Mouse (Mus musculus) left cerebral cortex, postnatal 4 days (tissue): ENCODE measurements around the gene Creb3. TPM values are rescaled to one million over a fixed set of nuclear protein-coding genes. Genes with fewer than 3 reads are reported as not detected.
"Not testable (repeated sequence)": the region's sequence is repeated elsewhere in the genome, so short reads cannot be mapped to it uniquely, and the experiment has no call there.

Experiments used
- DNase-seq: peaks from one replicate; pipeline ENCODE4 v3.0.0-alpha.2; 2022
- intact Hi-C: fragments of 180-260 bp; cut with DNase I; formaldehyde crosslinking; loops from one replicate; pipeline ENCODE4 v1.15.1; 2025
- total RNA-seq, 2 experiments: library from RNA; stranded (reverse); gene quantifications; 2 replicates each; pipeline ENCODE4 v1.2.3; 2021

Gene Creb3
- total RNA-seq = 10 to 100 TPM; 63.2 to 67.5 TPM

GRCm38 (mm10) chr4:43561997-43562768, at the start of gene Creb3, which contains the start of gene Tln1:
Creb3 (plus strand) TSS chr4:43562332.
Tln1 (minus strand) TSS chr4:43562691.
- peak; percentile 93 for DNase-seq
- intact Hi-C loops = no loop called here

DNA sequence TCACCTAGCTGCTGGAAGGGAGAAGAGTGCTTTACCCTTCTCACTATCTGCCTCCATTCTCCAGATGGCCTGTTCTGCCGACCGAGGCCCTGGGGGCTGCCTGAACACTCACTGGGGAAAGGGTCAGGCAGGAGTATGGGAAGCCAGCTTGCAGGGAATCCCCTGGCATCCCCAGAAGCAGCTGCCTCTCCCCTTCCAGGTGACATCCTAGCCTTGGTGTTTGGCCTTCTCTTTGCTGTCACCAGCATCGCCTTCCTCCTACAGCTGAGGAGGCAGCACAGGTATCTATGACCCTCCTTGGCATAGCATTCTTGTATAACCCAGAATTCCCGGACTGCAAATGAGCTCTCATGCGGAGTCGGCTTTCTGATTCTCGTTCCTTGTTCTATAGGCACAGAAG, 49.5 kb upstream of the Creb3 start:
- no peak for DNase-seq
- intact Hi-C loops = no loop called here

- intact Hi-C loops = no loop called here
- DNase-seq = no peak
Observed at GRCm38 (mm10) chr4:43513300-43513699, 48.8 kb upstream of the Creb3 start.

DNA sequence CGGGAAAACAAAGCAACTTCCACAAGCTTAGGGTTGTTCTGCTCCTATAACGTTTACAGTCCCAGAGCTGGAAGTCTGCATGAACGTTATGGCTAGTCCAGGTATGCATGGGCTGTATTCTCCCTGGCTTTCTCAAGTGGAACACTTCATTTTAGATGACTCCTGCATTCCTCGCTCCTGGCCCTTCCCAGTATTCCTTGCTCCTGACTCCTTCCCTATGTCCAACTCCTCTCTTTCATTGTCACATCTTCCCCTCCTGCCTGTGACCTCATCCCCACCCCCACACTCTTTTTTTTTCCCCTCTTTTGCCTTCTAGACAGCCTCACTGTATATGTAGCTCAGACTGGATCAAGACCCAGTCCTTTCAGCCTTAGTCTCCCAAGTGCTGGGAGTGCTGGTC, 48.3 kb upstream of the Creb3 start:
- intact Hi-C loops = no loop called here
- DNase-seq = no peak

DNA sequence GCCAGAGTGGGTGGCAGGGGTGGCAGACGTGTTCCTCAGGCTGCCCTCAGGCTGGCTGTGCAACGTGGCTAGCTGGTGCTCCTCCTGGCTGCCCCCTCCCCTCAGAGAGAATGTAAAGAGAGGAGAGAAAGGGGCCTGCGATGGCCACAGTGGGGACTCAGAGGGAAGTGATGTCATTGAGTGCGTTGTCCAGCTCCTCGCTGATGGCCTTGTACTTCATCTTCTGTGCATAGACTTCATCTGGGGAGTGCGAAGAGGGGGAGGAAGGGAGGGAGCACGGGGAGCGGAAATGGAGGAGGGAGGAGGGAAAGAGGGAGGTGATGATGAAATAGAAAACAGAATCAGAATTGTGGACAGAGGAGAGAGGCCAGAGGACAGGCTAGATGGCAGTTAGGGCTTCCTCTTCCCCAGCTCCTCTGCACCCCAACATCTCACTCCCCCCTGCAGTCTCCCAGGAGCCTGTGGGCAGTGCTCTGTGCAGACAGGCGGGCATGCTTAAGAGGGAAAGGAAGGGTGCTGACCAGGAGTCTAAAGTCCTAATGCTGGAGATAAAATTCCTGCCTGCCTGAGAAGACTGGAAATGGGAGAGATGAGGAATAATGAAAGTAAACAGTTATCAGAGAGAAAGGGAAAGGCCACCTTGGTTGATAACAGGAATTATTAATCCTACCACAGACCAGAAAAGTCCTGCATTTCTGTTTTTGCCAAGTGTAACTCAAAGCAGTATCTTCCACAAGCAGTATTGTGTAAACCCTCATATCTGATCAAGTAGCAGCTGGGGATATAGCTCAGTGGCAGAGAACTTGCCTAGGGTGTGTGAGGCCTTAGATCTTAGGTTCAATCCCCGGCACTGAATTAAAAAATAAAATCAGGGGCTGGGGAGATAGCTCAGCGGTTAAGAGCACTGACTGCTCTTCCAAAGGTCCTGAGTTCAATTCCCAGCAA, 46.1 kb upstream of the Creb3 start:
- intact Hi-C loops = no loop called here
- no peak for DNase-seq

DNA sequence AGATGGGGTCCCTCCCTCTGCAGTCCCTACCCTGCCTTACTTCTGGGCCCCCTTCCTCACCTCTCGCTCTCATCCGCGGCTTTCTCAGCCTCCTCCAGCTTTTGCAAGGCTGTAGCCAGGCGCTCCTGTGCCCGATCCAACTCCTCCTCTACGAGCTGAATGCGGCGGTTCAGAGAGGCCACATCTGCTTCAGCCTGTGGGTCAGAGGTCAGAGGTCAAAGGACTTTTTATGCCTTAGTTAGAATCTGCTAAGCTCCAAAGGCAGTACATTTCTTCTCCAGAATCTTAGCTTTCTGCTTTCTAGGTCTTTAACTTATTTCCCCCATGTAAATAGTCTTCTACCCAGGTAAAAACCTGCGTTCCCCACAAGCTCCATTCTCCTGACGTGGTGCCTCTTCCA, 42.6 kb upstream of the Creb3 start:
- intact Hi-C loops = no loop called here

GRCm38 (mm10) chr4:43519956-43520355, 42.2 kb upstream of the Creb3 start:
- peak; percentile 90 for DNase-seq
- intact Hi-C loops = no loop called here

More for the DNA sequence above, 42.6 kb upstream of the Creb3 start:
- DNase-seq = no peak

- intact Hi-C loops = no loop called here
Observed at GRCm38 (mm10) chr4:43527880-43528279, 34.3 kb upstream of the Creb3 start.

GRCm38 (mm10) chr4:43528487-43528886, 33.6 kb upstream of the Creb3 start:
- intact Hi-C loops = no loop called here
- no peak for DNase-seq

More at GRCm38 (mm10) chr4:43527880-43528279, 34.3 kb upstream of the Creb3 start:
- DNase-seq = no peak

GRCm38 (mm10) chr4:43530081-43530501, 32.0 kb upstream of the Creb3 start:
- DNase-seq = no peak
- intact Hi-C loops = no loop called here

GRCm38 (mm10) chr4:43530581-43530980, 31.6 kb upstream of the Creb3 start:
- peak; percentile 71 for DNase-seq
- intact Hi-C loops = no loop called here

DNA sequence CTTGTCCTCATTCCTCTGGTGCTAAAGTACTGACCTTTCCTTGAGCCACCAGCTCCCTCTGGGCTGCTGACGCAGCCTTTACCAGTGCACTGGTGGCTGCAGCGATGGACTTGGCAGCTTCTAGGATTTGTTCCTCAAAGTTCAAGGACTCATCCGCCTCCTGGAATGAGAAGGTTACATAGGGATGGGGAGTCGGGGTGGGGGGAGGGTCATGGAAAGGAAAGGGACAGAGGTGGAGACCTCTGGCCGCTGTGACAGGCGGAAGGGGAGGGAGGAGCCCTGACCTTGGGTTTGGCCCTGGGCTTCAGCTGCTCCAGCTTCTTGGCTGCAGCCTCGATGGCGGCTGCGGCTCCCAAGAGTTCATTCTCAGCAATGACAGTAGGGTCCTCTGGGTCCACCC, 28.9 kb upstream of the Creb3 start:
- no peak for DNase-seq
- intact Hi-C loops = no loop called here

- no peak for DNase-seq
- intact Hi-C loops = no loop called here
Observed at GRCm38 (mm10) chr4:43535628-43536027, 26.5 kb upstream of the Creb3 start.

GRCm38 (mm10) chr4:43536031-43536430, 26.1 kb upstream of the Creb3 start:
- no peak for DNase-seq
- intact Hi-C loops = no loop called here

DNA sequence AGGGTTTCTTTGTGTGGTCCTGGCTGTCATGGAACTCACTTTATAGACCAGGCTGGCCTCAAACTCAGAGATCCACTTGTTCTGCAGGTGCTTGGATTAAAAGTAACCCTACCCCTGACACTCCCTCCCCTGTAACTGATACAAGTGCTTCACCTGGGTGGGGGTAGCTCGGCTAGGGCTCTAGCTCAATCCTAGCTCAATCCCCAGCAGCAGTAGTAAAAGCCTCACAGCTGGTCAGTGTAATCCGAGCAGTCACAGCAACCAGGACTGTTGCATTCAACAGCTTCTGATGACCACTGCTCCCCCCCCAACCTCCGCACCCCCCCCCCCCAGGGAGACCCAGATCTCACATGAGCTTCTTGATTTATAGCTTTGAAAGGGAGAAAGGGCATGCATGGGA, 20.1 kb upstream of the Creb3 start:
- intact Hi-C loops = no loop called here
- no peak for DNase-seq

GRCm38 (mm10) chr4:43546375-43547047, 15.6 kb upstream of the Creb3 start:
- intact Hi-C loops = no loop called here
- DNase-seq = no peak

GRCm38 (mm10) chr4:43547160-43547559, 15.0 kb upstream of the Creb3 start:
- intact Hi-C loops = no loop called here
- no peak for DNase-seq

GRCm38 (mm10) chr4:43549055-43549454, 13.1 kb upstream of the Creb3 start:
- no peak for DNase-seq
- intact Hi-C loops = no loop called here

DNA sequence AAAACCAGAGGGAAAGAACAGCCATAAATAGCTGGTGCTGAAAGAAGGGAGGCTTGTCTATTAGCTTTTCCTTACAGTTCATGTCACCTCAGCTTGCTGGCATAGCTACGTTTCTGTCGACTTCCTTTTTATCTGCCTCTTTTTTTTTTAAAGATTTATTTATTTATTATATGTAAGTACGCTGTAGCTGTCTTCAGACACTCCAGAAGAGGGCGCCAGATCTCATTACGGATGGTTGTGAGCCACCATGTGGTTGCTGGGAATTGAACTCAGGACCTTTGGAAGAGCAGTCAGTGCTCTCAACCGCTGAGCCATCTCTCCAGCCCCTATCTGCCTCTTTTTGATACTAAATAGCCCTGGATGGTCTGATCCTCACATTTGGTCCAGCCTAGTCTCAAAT, 10.3 kb upstream of the Creb3 start:
- DNase-seq, intact Hi-C loops: not testable (repeated sequence)

DNA sequence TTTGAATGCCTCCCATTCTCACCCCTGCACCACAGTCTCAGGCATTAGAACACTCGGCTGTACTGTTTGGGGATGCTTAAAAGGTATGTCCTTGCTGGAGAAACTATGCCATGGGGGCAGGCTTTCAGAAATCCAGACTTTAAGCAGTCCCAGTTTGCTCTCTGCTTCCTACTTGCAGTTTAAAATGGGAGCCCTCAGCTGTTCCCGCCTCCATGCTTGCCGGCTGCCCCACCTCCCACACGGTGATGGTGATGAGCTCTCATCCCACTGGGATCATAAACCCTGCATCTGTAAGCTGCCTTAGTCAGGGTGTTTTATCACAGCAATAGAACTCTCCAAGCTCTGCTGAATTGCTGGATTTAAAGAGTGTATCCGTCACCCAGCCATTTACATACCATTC, 9.7 kb upstream of the Creb3 start:
- intact Hi-C loops = no loop called here
- no peak for DNase-seq

DNA sequence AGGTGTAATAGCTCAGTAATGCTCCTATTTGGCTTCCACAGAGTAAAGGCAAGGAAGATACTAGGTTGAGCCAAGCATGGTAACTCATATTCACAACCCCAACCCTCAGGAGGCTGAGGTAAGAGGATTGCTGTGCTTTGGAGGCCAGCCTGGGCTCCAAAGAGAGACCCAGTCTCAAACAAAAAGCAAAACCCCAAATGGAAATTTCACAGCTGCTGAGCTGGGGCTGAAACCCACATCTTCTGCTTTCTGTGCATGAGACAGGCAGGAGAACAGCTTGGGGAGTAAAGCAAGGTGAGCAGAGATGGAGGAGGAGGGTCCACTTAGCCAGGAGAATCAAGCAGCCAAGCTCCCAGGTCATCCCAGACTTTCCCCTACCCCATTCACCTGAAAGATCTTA, 8.2 kb upstream of the Creb3 start:
- no peak for DNase-seq
- intact Hi-C loops = no loop called here
